Mouse (Mus musculus): ENCODE measurements around the gene Zfp654.

Zfp654 gene

GRCm38 (mm10) chr16:64759245-64759626, 92.2 kb downstream of the Zfp654 start:
- no peak for DNase-seq

- no peak for DNase-seq
Measured at GRCm38 (mm10) chr16:64758561-64759244, 92.7 kb downstream of the Zfp654 start.

- no peak for DNase-seq
Measured at GRCm38 (mm10) chr16:64757666-64758400, 93.6 kb downstream of the Zfp654 start.

GRCm38 (mm10) chr16:64756321-64756720, 95.1 kb downstream of the Zfp654 start:
- DNase-seq: no peak

- no peak for DNase-seq
Measured at GRCm38 (mm10) chr16:64754743-64755139, 96.7 kb downstream of the Zfp654 start.

- no peak for DNase-seq
Measured at GRCm38 (mm10) chr16:64753990-64754742, 97.3 kb downstream of the Zfp654 start.

GRCm38 (mm10) chr16:64748237-64748636, 103.2 kb downstream of the Zfp654 start:
- DNase-seq: peak; percentile 56

- DNase-seq: no peak
Measured at GRCm38 (mm10) chr16:64745089-64745488, 106.4 kb downstream of the Zfp654 start.

- DNase-seq: no peak
Measured at GRCm38 (mm10) chr16:64737289-64737688, 114.2 kb downstream of the Zfp654 start.
